Mouse (Mus musculus): ENCODE measurements around the gene Nemf.
"Not testable (repeated sequence)": the region's sequence is repeated elsewhere in the genome, so short reads cannot be mapped to it uniquely, and the experiment has no call there.

Gene Nemf

GRCm38 (mm10) chr12:69372731-69373331 is 15.9 kb upstream of the Nemf start:
- DNase-seq (ENCODE audit: low spot score in 2 of 2), result peak in 1 of 2 experiments; percentile 28

GRCm38 (mm10) chr12:69371854-69372671 is 15.1 kb upstream of the Nemf start, which contains the start of the genes Arf6 and Gm9887:
Arf6 (plus strand) TSS chr12:69372150.
Gm9887 (minus strand) TSS chr12:69372458.
- peak; percentile 88 to 95 for DNase-seq (ENCODE audit: low spot score in 2 of 2)

DNA sequence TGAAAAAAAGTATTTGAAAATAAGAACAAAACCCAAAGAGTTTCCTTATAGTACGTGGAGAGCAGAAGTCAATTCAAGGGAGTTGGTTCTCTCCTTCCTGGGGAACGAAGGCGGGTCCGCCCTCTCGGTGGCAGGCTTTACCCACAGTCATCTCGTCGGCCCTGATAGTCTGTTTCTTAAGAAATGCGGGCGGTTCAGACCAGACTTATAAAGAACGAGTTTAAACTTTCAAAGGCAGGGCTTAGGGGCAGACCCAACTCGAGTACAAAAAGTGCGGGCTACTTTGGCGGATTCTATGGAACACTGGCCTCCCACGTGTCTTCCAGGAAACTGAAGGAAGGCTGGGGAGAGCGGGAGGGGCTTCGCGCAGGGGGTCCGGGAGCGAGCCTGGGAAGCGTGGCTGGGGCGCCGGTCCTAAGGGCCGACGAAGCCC is 14.5 kb upstream of the Nemf start:
- no peak for DNase-seq (ENCODE audit: low spot score in 2 of 2)

DNA sequence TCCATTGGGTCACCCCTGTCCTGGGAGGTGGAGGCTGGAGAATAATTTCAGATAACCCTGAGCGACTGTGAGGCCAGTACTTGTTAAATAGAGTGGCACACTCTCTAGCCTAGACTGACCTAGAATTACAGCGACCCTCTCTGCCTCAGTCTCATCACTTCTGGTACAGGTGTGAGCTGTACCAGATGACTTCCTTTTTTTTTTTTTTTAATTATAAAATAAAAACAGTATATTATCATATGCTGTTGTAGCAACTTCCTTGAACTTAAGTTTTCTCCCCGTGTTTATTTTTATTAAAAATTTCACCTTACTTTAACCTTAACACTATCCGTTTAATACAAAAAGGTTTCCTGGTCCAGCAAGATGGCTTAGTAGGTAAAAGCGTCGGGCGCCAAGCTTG is 14.0 kb upstream of the Nemf start:
- DNase-seq (ENCODE audit: low spot score in 2 of 2), result no peak

GRCm38 (mm10) chr12:69367557-69367956 is 10.6 kb upstream of the Nemf start:
- no peak for DNase-seq (ENCODE audit: low spot score in 2 of 2)

DNA sequence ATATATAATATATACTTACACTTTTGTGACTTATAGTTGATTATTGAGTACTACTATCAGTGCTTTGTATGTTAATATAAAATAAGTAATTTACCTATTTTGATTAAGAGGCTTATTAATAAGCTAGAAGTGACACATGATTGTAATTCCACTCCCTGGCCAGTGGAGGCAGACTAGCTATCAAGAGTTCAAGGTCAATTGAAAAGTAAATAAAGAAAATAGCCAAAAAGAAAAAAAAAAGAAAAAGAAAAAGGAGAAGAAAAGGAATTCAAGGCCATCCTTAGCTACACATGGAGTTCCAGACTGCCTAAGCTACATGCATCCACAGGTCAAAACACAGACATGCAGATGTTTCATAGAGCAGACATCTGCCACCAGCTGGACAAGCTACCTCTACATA is 9.5 kb upstream of the Nemf start:
- DNase-seq (ENCODE audit: low spot score in 2 of 2), result no peak

GRCm38 (mm10) chr12:69365757-69366156 is 8.8 kb upstream of the Nemf start:
- DNase-seq (ENCODE audit: low spot score in 2 of 2), result no peak

DNA sequence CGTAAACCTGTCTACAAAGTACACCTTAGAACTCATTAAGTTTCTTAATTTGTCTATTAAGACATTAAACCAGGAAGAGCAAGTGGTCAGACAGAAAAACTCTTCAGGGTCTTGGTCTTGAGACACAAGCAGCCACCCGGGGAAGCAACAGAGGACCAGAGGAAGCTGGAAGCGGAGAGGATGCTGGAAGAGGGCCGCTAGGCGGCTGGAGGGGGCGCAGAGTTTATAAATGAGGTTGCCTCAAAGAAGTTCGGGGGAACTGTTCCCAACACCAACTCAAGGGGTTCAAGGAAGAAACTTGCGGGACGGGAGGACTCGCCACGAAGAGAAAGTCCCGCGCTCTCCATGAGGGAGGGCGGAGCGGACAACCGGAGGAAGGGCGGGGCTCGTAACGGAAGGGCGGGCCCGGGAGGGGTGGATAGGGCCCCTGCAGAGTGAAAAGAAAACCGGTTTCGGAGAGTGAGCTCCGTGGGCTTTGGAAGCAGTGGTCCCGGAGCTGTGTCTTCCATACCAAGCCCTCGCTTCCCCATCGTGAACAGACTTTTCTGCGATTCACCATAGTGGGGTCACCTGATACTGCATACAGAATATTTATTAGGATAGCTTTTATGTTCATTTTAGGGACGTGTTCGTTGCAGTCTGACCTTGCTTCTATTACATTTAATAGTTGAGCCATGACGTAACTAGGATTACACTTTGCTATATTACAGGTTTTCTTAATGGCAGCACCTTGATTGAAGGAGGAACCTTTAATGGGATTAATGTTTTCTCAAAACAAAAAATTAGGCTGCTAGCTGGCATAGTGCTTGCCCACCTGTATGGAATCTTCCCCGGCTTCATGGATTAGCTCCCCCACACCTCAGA is 7.2 kb upstream of the Nemf start:
- DNase-seq (ENCODE audit: low spot score in 2 of 2), result peak in 1 of 2 experiments; percentile 61

- not testable (repeated sequence) for DNase-seq (ENCODE audit: low spot score in 2 of 2)
Measured at GRCm38 (mm10) chr12:69363110-69363509, 6.1 kb upstream of the Nemf start.

DNA sequence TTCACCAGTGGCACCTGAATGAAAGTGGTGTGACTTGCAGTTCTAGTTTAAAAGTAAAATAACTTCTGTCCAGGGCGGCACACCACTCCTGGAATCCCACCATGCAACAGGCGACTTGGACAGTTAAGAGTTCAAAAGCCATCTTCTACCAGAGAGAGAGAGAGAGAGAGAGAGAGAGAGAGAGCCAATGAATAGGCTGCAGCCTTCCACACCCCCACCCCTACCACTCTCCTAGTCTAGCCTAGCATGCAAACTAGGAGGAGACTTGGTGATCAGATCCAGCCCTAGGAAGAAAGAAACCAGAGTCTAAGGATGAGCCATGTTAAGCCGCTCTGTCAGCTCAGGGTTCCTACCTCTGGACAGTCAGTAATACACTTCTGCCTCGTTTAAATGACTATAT is 5.4 kb upstream of the Nemf start:
- DNase-seq (ENCODE audit: low spot score in 2 of 2), result no peak

- no peak for DNase-seq (ENCODE audit: low spot score in 2 of 2)
Measured at GRCm38 (mm10) chr12:69361919-69362318, 5.0 kb upstream of the Nemf start.

DNA sequence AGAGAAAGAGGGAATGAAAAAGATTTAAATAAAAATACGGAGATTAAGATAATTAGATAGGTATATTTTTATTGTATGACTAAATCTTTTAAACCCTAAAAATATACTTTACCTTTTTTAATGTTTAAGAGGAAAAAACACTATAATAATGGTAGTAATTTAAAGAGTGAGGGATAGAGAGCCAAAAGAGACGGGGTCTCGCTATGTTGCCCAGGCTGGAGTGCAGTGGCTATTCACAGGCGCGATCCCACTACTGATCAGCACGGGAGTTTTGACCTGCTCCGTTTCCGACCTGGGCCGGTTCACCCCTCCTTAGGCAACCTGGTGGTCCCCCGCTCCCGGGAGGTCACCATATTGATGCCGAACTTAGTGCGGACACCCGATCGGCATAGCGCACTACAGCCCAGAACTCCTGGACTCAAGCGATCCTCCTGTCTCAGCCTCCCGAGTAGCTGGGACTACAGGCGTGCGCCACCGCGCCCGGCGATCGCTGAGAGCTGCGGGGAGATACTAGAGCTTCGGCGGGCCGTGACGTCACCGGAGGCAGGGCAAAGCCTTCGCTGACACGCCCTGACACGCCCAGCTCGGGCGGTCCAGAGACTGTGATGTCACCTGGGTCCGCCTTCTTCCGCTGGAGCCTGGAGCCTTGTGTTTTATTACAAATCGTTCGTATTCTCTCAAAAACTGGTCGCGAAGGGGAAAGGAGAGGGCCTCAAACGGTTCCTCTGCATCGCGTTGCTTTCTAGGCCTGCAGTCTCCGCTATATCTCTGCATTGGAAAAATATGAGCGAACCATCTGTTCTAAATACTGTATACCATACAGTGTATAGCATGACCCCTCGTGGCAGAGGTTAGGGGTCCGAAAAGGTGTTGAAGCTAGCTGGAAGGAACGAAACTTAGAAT is 4.3 kb upstream of the Nemf start:
- DNase-seq (ENCODE audit: low spot score in 2 of 2), result peak; percentile 96 to 99

- DNase-seq (ENCODE audit: low spot score in 2 of 2), result peak; percentile 69 to 89
Measured at GRCm38 (mm10) chr12:69360655-69360996, 3.7 kb upstream of the Nemf start.

GRCm38 (mm10) chr12:69357300-69357646 is 308 bp upstream of the Nemf start:
- DNase-seq (ENCODE audit: low spot score in 2 of 2), result no peak

GRCm38 (mm10) chr12:69351685-69352084 is 5.3 kb downstream of the Nemf start:
- no peak for DNase-seq (ENCODE audit: low spot score in 2 of 2)

DNA sequence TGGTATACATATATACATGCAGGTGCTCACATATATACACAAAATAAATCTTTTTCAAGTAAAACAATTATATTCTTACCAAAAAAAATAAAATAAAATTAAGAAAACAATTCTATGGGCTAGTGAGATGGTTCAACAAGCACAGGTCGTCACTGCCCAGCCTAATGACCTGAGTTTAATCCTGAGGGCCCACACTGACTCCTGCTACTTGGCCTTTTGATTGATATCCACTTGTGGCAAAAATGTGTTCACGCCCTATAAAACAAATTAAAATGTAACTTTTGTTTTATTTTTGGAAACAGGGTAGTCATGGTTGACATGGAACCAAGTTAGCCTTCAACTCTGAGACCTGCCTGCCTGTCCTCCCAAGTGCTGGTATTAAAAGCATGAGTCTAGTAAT is 7.0 kb downstream of the Nemf start:
- no peak for DNase-seq (ENCODE audit: low spot score in 2 of 2)

DNA sequence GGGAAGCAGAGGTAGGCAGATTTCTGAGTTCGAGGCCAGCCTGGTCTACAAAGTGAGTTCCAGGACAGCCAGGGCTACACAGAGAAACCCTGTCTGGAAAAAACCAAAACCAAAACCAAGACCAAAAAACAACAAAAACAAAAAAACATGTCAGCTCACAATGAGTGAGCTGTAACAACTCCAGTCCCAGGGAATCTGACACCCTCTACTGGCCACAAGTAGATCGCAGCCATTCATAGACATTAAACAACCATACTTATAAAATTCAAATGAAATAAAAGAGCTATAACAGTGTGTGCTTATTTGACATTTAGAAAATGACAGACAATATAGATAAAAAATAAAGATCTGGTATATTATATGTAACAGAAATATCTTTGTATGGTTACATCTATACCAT is 23.4 kb downstream of the Nemf start:
- DNase-seq (ENCODE audit: low spot score in 2 of 2), result peak in 1 of 2 experiments; percentile 23

- DNase-seq (ENCODE audit: low spot score in 2 of 2), result no peak
Measured at GRCm38 (mm10) chr12:69332147-69332546, 24.8 kb downstream of the Nemf start.

DNA sequence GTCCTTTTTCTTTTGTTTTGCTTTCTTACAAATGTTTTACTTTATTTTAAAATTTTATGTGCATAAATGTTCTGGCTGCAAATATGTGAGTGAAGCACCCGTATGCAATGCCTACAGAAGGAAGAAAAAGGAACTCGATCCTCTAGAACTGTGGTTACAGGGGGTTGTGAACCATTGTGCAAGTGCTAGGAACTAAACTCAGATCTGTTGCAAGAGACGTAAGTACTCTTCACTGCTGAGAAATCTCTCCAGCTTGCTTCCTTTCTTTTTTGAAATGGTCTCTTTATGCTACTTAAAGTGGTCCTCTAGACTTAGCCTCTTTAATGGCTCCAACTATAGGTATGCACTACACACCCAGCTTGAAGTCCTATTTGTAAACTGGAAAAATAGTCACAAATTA is 25.8 kb downstream of the Nemf start:
- DNase-seq (ENCODE audit: low spot score in 2 of 2), result no peak

DNA sequence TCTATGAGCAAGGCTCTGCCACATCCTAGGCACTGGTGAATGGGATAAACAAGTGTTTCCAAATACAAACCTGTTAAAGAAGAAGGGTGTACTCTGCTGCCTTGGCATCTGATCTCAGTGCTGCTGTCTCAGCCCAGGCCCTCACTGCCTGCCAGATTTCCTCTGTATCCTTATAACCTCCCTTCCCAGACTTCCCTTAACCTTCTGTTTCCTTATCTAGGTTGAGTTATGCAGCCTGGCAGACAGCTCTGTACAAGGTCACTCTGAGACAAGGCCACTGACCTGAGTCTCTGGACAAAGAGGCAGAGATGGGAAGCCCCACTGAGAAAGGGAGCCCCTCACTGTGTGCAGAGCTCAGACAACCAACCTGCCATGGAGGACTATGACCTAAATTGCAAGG is 38.5 kb downstream of the Nemf start:
- no peak for DNase-seq (ENCODE audit: low spot score in 2 of 2)

GRCm38 (mm10) chr12:69309659-69310058 is 47.3 kb downstream of the Nemf start:
- DNase-seq (ENCODE audit: low spot score in 2 of 2), result no peak

All from left cerebral cortex, adult 9 months (tissue).